Mouse (Mus musculus): ENCODE measurements at regions not wholly inside any gene's neighbourhood (a gene's known extent, or its start where the extent isn't known, plus 50 kb on each side); places are given as distances from the start of the nearest gene placed in this dataset.

GRCm38 (mm10) chr5:75347774-75348116 lies 195.7 kb downstream of the Pdgfra start:
- no peaks in the 10 kb centered on the region for H3K36me3 ChIP-seq (replicated peaks; ENCODE audit: insufficient read depth, low read length)
- no peaks in the 10 kb centered on the region for H3K27me3 ChIP-seq (ENCODE audit: insufficient read depth, low read length)
- DNase-seq (no peak), ATAC-seq (no peak)
- TF ChIP-seq CTCF (IDR thresholded peaks at IDR 0.05; ENCODE audit: low read depth) (0 out of 2 replicates have a peak, but pooled peaks have one; percentile 25), EP300 (IDR thresholded peaks at IDR 0.05; ENCODE audit: low read depth) (no peak)
- no peak overlapping the region for H3K4me2 ChIP-seq (ENCODE audit: low read depth, low read length)
- H3K27ac ChIP-seq (ENCODE audit: low read depth), result no peak overlapping the region
- H3K4me1 ChIP-seq (ENCODE audit: insufficient read depth), result no peaks in the 10 kb centered on the region
- H3K4me3 ChIP-seq (ENCODE audit: low read depth, low read length), result no peak overlapping the region
- no peaks in the 10 kb centered on the region for H3K9me3 ChIP-seq (ENCODE audit: low read length)
- 68% methylated on average over 5 of the region's 5 CpGs for WGBS (ENCODE audit: insufficient replicate concordance)
- H3K9ac ChIP-seq (replicated peaks), result no peak overlapping the region

DNA sequence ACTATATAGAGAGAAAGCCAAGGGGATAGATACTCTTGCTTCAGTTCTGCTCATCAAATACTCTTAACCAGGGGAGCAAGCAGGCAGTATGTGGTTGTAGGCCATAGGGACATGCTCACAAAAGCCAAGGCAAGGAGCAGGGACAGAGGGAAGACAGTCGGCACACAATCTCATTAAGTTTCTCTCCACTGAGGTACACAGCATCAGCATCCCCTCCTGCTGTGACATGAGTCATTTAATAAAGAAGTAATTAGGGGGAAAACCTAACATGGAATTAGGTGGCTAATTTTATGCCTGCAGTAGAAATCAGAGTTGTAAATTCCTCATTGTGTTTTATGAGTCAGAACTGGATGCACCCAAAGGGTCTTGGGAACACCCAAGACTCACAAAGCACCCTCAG lies 203.2 kb downstream of the Pdgfra start:
- H3K4me1 ChIP-seq (ENCODE audit: insufficient read depth), result no peaks in the 10 kb centered on the region
- TF ChIP-seq CTCF (IDR thresholded peaks at IDR 0.05; ENCODE audit: low read depth) (no peak), EP300 (IDR thresholded peaks at IDR 0.05; ENCODE audit: low read depth) (no peak)
- DNase-seq, result no peak
- no peaks in the 10 kb centered on the region for H3K27me3 ChIP-seq (ENCODE audit: insufficient read depth, low read length)
- 90% methylated on average over 1 of the region's 1 CpGs for WGBS (ENCODE audit: insufficient replicate concordance)
- no peak overlapping the region for H3K4me3 ChIP-seq (ENCODE audit: low read depth, low read length)
- H3K36me3 ChIP-seq (replicated peaks; ENCODE audit: insufficient read depth, low read length), result no peaks in the 10 kb centered on the region
- no peaks in the 10 kb centered on the region for H3K9me3 ChIP-seq (ENCODE audit: low read length)
- H3K9ac ChIP-seq (replicated peaks), result no peak overlapping the region
- H3K27ac ChIP-seq (ENCODE audit: low read depth), result no peak overlapping the region
- H3K4me2 ChIP-seq (ENCODE audit: low read depth, low read length), result no peak overlapping the region
- no peak for ATAC-seq

GRCm38 (mm10) chr5:75358869-75359268 lies 206.8 kb downstream of the Pdgfra start:
- ATAC-seq (peak; percentile 84), DNase-seq (no peak)
- H3K4me2 ChIP-seq (ENCODE audit: low read depth, low read length), result no peak overlapping the region
- H3K9ac ChIP-seq (replicated peaks), result no peak overlapping the region
- no peak overlapping the region for H3K4me3 ChIP-seq (ENCODE audit: low read depth, low read length)
- no peaks in the 10 kb centered on the region for H3K9me3 ChIP-seq (ENCODE audit: low read length)
- no peaks in the 10 kb centered on the region for H3K36me3 ChIP-seq (replicated peaks; ENCODE audit: insufficient read depth, low read length)
- no peaks in the 10 kb centered on the region for H3K27me3 ChIP-seq (ENCODE audit: insufficient read depth, low read length)
- no peaks in the 10 kb centered on the region for H3K4me1 ChIP-seq (ENCODE audit: insufficient read depth)
- WGBS (ENCODE audit: insufficient replicate concordance), result 41% methylated on average over 5 of the region's 5 CpGs
- no peak for TF ChIP-seq CTCF (IDR thresholded peaks at IDR 0.05; ENCODE audit: low read depth)
- TF ChIP-seq EP300 (IDR thresholded peaks at IDR 0.05; ENCODE audit: low read depth), result peak; percentile 96
- H3K27ac ChIP-seq (ENCODE audit: low read depth), result no peak overlapping the region

DNA sequence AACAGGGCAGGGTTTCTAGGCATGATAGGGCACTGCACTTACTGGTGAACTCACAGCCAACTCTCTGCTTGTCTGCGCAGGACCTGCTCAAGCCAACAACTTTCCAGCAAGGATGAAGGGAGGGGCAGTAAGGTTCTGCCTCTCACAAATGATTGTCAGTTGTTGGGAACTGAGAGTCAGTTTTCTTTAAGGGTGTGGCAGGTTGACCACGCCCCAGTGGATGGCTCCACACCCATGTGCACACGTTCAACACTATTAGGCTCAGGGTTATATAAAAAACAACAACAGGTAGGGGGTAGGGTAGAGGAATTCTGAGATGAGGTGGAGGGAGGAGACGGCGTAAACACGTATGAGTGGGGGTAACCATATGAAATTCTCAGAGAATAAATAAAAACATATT lies 210.9 kb upstream of the Kit start:
- Histone ChIP-seq H3K27ac (ENCODE audit: low read depth) (no peak overlapping the region), H3K9ac (replicated peaks) (no peak overlapping the region), H3K4me3 (ENCODE audit: low read depth, low read length) (no peak overlapping the region), H3K9me3 (ENCODE audit: low read length) (no peaks in the 10 kb centered on the region), H3K4me1 (ENCODE audit: insufficient read depth) (peaks cover 4% of the 10 kb centered on the region; the same call in 1 of the 2 replicates), H3K27me3 (ENCODE audit: insufficient read depth, low read length) (no peaks in the 10 kb centered on the region), H3K36me3 (replicated peaks; ENCODE audit: insufficient read depth, low read length) (no peaks in the 10 kb centered on the region), H3K4me2 (ENCODE audit: low read depth, low read length) (no peak overlapping the region)
- ATAC-seq (peak; percentile 69), DNase-seq (no peak)
- TF ChIP-seq CTCF (IDR thresholded peaks at IDR 0.05; ENCODE audit: low read depth) (no peak), EP300 (IDR thresholded peaks at IDR 0.05; ENCODE audit: low read depth) (peak; percentile 47; the same call in 1 of the 2 replicates)
- 65% methylated on average over 6 of the region's 6 CpGs for WGBS (ENCODE audit: insufficient replicate concordance)

DNA sequence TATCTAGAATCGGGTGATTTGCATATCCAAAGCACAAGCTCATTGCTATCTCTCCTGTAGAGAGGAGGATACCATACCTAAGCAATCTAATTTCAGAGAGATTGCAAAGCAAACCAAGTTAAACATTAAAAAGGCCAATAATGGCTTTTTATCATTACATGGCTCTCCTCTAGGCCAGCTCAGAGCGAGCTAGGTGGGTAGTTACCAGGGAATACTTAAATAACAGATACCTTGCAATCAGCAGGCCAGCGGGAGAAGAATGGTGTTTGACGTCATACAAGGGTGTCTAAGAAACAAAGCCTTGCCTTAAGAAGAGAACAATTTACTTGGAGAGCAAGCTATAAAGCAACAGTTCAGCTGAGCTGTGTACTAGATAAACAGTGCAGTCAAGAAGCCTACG lies 207.4 kb upstream of the Kit start:
- H3K27ac ChIP-seq (ENCODE audit: low read depth), result no peak overlapping the region
- H3K4me1 ChIP-seq (ENCODE audit: insufficient read depth), result peaks cover 5% of the 10 kb centered on the region; the same call in 1 of the 2 replicates
- no peaks in the 10 kb centered on the region for H3K36me3 ChIP-seq (replicated peaks; ENCODE audit: insufficient read depth, low read length)
- DNase-seq, result no peak
- 71% methylated on average over 5 of the region's 5 CpGs for WGBS (ENCODE audit: insufficient replicate concordance)
- no peaks in the 10 kb centered on the region; the same call in 1 of the 2 replicates for H3K9me3 ChIP-seq (ENCODE audit: low read length)
- no peak overlapping the region for H3K4me3 ChIP-seq (ENCODE audit: low read depth, low read length)
- H3K27me3 ChIP-seq (ENCODE audit: insufficient read depth, low read length), result no peaks in the 10 kb centered on the region
- ATAC-seq, result no peak
- TF ChIP-seq EP300 (IDR thresholded peaks at IDR 0.05; ENCODE audit: low read depth), result no peak
- TF ChIP-seq CTCF (IDR thresholded peaks at IDR 0.05; ENCODE audit: low read depth), result no peak
- no peak overlapping the region for H3K4me2 ChIP-seq (ENCODE audit: low read depth, low read length)
- no peak overlapping the region for H3K9ac ChIP-seq (replicated peaks)

- H3K36me3 ChIP-seq (replicated peaks; ENCODE audit: insufficient read depth, low read length), result no peaks in the 10 kb centered on the region
- no peak overlapping the region for H3K4me2 ChIP-seq (ENCODE audit: low read depth, low read length)
- TF ChIP-seq CTCF (IDR thresholded peaks at IDR 0.05; ENCODE audit: low read depth), result no peak
- TF ChIP-seq EP300 (IDR thresholded peaks at IDR 0.05; ENCODE audit: low read depth), result no peak
- no peak overlapping the region for H3K27ac ChIP-seq (ENCODE audit: low read depth)
- H3K4me3 ChIP-seq (ENCODE audit: low read depth, low read length), result no peak overlapping the region
- DNase-seq (no peak), ATAC-seq (no peak)
- no peaks in the 10 kb centered on the region; the same call in 1 of the 2 replicates for H3K9me3 ChIP-seq (ENCODE audit: low read length)
- H3K4me1 ChIP-seq (ENCODE audit: insufficient read depth), result peaks cover 5% of the 10 kb centered on the region; the same call in 1 of the 2 replicates
- H3K9ac ChIP-seq (replicated peaks), result no peak overlapping the region
- H3K27me3 ChIP-seq (ENCODE audit: insufficient read depth, low read length), result no peaks in the 10 kb centered on the region
- WGBS (ENCODE audit: insufficient replicate concordance), result 75% methylated on average over 5 of the region's 5 CpGs
Observed at GRCm38 (mm10) chr5:75368691-75369090, 206.0 kb upstream of the Kit start.

DNA sequence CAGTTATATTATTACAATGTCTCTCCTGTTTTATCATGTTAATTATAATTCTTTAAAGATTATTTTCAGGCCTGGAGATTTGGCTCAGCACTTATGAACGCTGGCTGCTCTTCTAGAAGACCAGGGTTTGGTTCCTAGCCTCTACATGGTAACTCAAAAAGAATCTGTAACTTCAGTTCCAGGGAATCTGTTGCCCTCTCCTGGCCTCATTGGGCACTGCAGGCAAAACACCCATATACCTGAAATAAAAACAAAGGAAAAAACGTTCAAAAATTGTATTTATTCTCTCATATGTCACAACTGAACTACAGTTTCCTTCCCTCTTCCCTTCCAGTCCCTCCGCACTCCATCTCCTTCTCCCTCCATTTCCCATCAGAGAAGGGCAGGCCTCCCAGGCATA lies 201.9 kb upstream of the Kit start:
- ATAC-seq, result no peak
- DNase-seq, result no peak

More for the DNA sequence above, 201.9 kb upstream of the Kit start:
- Histone ChIP-seq H3K9me3 (ENCODE audit: low read length) (no peaks in the 10 kb centered on the region; the same call in 1 of the 2 replicates), H3K4me2 (ENCODE audit: low read depth, low read length) (no peak overlapping the region), H3K4me3 (ENCODE audit: low read depth, low read length) (no peak overlapping the region), H3K27me3 (ENCODE audit: insufficient read depth, low read length) (no peaks in the 10 kb centered on the region), H3K9ac (replicated peaks) (no peak overlapping the region), H3K4me1 (ENCODE audit: insufficient read depth) (peaks cover 18% of the 10 kb centered on the region), H3K27ac (ENCODE audit: low read depth) (no peak overlapping the region), H3K36me3 (replicated peaks; ENCODE audit: insufficient read depth, low read length) (no peaks in the 10 kb centered on the region)
- WGBS (ENCODE audit: insufficient replicate concordance), result 59% methylated on average over 3 of the region's 3 CpGs
- TF ChIP-seq CTCF (IDR thresholded peaks at IDR 0.05; ENCODE audit: low read depth), result peak; percentile 60
- no peak for TF ChIP-seq EP300 (IDR thresholded peaks at IDR 0.05; ENCODE audit: low read depth)

Data from liver, postnatal 0 days (tissue).